Mouse (Mus musculus) mouse trophoblast stem cell (cell line): ENCODE results near the gene 1700010B08Rik.

Experiments
- in situ Hi-C, 2 experiments: fragments of 300-500 bp; cut with MseI, MboI; formaldehyde crosslinking; loops; 2 replicates in 1 of 2; 3 replicates in 1 of 2; pipeline ENCODE4 v1.15.1; 2025

1700010B08Rik gene

DNA sequence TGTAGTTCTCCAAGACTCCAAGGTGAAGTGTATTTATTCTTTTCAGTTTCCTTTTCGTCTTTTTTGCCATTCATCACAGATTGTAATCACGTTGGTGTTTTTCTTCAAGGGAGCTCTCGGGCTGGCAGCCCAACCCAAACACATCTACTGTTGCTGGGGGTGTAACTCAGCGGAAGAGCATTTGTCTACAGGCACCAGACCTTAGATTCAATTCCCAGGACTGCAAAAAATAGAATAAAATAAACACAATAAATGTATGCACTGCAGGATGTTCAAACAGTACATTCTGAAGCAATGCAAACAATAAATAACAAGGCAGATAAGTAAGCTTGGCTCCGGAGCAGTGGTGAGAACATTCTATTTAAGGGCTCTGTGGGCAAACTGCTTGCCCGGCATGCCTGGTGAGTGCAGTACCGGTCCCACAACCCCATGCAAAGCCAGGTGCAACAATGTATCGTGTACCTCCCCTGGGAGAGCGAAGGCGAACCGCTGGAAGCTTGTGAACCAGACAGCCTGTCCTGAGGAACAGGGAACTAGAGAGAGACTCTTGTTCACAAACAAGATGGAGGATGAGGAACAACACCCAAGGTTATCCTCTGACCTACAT is 3.1 kb downstream of the 1700010B08Rik start:
- in situ Hi-C loops, result no loop called here

DNA sequence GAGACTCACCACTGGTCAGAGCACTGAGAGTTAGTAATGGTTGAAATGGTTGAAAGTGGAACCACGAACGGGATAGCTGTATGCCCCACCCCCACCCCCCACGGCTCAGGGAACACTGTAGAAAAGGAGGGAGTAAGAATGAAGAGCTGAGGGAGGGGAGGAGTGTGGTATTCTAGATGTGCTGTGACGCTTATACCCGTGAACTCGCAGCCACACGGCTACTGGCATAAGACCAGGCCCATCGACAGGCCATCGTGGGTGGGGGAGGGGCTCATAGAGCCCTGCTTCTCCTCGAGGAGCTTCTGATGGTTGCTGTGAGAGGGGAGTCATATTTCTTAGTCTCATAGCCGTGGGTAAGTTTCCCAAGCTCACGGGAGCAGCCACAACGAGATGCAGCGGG is 5.2 kb downstream of the 1700010B08Rik start:
- in situ Hi-C loops, result no loop called here

- in situ Hi-C loops, result no loop called here
Observed at GRCm38 (mm10) chr2:173724940-173725807, 6.0 kb downstream of the 1700010B08Rik start.

DNA sequence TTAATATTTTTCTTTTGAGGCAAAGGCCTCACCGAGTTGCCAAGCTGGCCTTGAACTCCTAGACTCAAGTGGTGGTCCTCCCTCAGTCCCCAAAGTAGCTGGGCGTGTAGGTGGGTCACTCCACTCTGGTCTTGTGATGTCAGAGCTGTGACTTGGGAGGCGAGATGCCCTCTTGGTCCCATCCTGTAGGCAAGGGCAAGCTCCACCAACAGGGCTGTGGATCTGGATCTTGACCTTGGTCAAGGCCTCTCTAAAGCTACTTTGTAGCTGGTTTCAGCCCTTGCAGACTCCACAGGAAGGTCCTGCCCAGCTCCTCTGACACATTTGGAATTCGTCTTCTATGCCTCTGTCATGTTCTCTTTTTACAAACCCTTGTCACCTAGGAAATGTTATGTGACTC is 6.6 kb downstream of the 1700010B08Rik start:
- in situ Hi-C loops, result no loop called here

DNA sequence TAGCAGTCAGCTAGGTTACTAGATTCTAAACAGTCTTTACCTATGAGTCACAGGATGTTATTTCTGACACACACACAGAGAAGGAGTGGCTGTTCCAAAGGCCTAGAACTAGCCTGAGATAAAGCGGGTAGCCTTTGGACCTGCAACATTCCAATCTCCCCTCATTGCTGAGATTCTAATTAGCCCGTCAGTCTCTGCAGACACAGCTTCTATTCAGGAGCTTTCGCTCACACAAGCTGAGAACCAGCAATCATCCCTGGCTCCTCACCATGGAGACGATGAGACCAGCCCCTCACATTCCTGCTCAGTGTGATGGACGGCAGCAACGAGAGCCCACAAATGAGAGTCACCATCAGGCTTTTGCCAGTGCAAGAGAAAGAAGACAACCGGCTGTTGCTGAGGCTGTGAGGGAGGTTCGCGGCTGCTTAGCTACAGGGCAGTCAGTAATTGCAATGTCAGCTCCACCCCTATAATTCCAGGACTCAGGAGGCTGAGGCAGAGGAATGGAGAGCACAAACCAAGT is 11.3 kb downstream of the 1700010B08Rik start:
- in situ Hi-C loops, result no loop called here

GRCm38 (mm10) chr2:173734426-173734825 is 15.2 kb downstream of the 1700010B08Rik start:
- in situ Hi-C loops, result no loop called here

DNA sequence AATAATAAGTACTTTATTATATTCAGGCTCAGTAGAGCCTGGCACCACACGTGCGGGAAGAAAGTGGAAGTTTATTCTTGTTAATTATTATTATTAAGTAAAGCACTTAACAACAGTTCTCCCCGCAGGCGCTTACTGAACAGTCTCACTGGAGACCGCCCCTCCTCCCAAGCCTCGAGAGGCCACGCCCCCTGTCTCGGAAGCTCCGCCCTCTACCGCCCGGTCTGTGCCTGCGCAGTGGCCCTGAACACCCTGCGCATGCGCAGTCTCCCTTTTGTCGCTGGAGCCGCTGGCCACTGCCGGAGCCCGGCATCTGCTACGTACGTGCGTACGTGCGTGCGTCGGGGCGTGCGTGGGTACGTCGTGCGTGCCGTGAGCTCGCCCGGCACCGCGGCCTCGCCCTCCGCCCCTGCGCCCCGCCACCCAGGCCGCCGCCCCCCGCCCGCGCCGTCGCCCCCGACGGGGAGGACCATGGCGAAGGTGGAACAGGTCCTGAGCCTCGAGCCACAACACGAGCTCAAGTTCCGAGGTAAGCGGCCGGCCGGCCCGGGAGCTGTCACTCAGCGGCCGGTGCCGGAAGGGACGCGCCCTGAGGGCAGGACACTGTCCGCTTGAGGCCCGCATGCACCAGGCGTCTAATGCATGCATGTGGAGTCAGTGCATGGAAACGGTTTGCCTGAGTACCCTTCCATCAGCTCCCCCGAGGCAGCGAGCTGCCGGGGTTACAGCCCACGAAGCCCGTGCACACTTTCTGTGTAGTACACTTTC is 18.2 kb downstream of the 1700010B08Rik start, which contains the start of gene Vapb:
Gene Vapb, plus strand, starts transcription at position 290 of the 768 bp plus-strand sequence.
- in situ Hi-C loops, result no loop called here

DNA sequence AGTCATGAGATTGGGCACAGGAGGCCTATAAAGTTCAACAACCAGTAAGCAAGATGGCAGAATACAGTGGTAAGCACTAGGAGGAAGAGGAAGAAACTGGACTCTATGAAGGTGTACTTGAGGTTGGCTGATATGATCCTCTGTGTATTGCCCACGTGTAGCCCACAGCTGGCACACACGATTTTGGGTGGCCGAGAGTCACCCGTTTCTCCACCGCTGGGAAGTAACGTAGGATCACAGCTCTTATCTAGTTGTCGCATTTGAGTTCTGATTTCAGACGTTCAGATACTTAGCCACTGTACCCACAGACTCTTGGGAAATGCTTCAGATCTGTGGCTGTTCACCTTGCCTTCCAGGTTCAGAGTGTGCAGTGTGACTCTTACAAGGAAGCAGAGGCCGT is 19.0 kb downstream of the 1700010B08Rik start:
- in situ Hi-C loops, result no loop called here

- in situ Hi-C loops, result no loop called here
Observed at GRCm38 (mm10) chr2:173739107-173739506, 19.9 kb downstream of the 1700010B08Rik start.

GRCm38 (mm10) chr2:173742090-173742489 is 22.9 kb downstream of the 1700010B08Rik start:
- in situ Hi-C loops, result no loop called here

- in situ Hi-C loops, result no loop called here
Observed at GRCm38 (mm10) chr2:173742744-173743143, 23.5 kb downstream of the 1700010B08Rik start.

DNA sequence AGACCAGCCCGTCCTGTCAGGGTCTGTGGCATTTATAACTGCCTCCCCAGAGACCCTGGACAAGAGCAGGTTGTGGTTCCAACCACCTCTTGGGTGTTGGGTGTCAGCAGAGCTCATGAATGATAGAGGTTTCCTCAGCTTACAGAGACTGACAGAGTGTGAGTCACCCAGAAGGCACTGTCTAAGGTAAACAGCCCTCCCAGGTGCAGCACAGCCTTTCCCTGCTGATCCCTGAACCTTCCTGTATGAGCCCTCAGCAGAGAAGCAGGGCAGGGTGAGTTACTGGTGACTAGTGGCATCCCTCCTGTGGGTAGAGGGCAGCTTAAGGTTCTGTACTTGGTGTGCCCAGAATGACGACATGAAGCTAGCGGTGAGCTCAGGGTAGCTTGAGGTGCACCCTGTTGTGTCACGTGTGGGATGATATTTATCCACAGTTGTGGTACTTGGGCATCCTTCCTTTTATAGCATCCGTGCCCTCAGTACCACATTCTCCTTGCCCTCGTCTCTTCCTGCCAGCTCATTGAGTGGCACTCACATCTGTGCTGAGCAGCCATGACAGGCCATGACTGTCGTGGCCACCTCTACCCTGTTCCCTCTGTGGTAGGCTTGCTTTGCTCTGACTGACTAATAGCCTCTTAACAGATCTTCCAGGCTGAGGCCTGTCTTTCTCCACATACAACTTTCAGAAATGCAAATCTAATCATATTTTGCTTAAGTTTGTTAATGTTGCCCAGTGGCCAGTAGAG is 25.0 kb downstream of the 1700010B08Rik start:
- in situ Hi-C loops, result no loop called here

DNA sequence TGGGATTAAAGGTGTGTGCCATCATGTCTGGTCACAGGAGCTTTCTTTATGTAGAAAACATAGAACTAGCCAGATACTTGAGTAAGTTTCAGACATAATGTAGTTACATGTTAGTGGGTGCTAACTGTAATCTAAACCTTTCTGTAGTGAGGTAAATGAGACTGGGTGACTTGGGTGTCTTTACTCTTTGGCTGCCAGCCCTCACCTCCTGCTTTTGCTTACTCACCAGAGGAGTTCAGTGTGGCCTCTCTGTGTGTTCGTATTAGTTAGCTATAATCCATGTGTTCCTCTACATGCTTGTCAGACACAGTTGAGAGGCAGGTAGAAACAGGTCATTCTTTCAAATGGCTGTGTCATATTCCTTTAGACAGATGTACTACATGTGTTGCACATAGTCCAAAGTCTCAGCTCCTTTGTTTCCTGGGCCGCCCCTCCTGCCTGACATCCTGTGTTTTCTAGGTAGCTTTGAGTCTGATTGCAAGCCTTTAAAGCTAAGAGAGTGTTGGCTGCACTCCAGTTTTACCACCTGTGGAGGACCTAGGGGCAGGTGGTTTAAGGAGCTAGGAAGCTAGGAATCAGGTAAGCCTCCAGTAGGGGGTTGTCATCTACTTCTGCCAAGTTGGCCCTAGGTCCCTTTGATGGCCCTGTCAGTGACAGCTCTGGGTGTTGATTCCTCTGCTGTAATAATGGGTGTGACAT is 29.9 kb downstream of the 1700010B08Rik start:
- in situ Hi-C loops, result no loop called here

DNA sequence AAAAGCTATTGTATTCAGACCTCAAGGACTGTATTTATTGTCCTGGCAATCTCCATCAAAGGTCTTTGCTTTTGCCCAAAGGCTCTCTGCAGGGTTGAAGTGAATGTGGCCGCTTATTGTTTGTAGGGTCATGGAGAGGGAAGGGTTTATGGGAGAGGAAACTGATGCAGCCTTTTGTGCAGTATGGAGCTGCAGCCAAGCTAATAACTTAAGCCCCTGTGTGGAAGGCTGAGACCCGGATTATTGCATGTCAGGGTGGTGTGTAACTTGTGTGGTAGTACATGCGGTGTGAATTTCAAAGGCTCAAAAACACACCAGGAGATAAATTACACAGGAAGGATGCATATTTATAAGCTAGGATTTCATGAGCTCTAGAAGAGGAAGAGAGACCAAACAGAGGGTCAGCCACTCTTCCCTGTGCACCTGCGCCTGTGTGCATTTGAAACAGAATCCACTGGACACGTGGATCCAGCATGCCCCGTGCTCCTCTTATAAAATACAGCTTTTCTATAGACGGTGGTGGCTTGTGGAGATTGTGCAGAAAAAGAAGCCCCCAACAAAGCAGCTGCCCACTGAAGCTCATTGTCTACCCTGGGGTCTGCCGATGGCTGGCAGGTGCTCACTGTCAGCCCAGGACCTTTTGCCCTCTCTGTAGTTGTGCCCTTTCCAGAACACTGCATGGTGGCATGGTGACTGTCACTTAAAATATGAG is 36.4 kb downstream of the 1700010B08Rik start:
- in situ Hi-C loops, result no loop called here

GRCm38 (mm10) chr2:173757624-173758155 is 38.5 kb downstream of the 1700010B08Rik start:
- in situ Hi-C loops, result no loop called here

GRCm38 (mm10) chr2:173760607-173761006 is 41.4 kb downstream of the 1700010B08Rik start:
- in situ Hi-C loops, result no loop called here

GRCm38 (mm10) chr2:173764629-173765028 is 45.4 kb downstream of the 1700010B08Rik start:
- in situ Hi-C loops, result no loop called here

GRCm38 (mm10) chr2:173767959-173768595 is 48.9 kb downstream of the 1700010B08Rik start:
- in situ Hi-C loops, result no loop called here

GRCm38 (mm10) chr2:173769183-173769582 is 50.0 kb downstream of the 1700010B08Rik start:
- in situ Hi-C loops, result no loop called here
